Mouse (Mus musculus) midbrain, postnatal 0 days (tissue): Measurements from ENCODE around the gene Il2ra. TPM values are rescaled to one million over a fixed set of nuclear protein-coding genes. Genes with fewer than 3 reads are reported as not detected.
A peak's percentile ranks its signal among the peaks of the same experiment; 100 is the strongest.

Experiments
- ATAC-seq: fragments of 200-750 bp; cut with Nextera tagmentation; 2 replicates; pipeline ENCODE4 v1.8.0; 2017; ENCODE audit warnings: moderate number of reproducible peaks, mild to moderate bottlenecking, moderate TSS enrichment, moderate library complexity; ENCODE audit not compliant: low FRiP score
- DNase-seq: peaks from one replicate; pipeline ENCODE4 v3.0.0-alpha.2; 2015; ENCODE audit warnings: low spot score
- H3K27ac ChIP-seq: fragments of 300-500 bp; sonication (generic); 2 replicates; pipeline ENCODE4 v1.5.1; 2014; ENCODE audit warnings: low read depth, mild to moderate bottlenecking, low read length, mixed read lengths
- H3K27me3 ChIP-seq: fragments of 300-500 bp; sonication (generic); 2 replicates; pipeline ENCODE4 v1.6.1; 2014; ENCODE audit warnings: low read length, control low read depth, mixed read lengths; ENCODE audit not compliant: insufficient read depth
- H3K36me3 ChIP-seq: fragments of 300-500 bp; sonication (generic); 2 replicates; pipeline ENCODE4 v1.6.1; 2014; ENCODE audit warnings: low read length, control low read depth, mixed read lengths; ENCODE audit not compliant: insufficient read depth
- H3K4me1 ChIP-seq: fragments of 300-500 bp; sonication (generic); 2 replicates; pipeline ENCODE4 v1.6.1; 2014; ENCODE audit warnings: mild to moderate bottlenecking, control low read depth, antibody characterized with exemption, low read length, mixed read lengths; ENCODE audit not compliant: insufficient read depth
- H3K4me2 ChIP-seq: fragments of 300-500 bp; sonication (generic); 2 replicates; pipeline ENCODE4 v1.6.1; 2014; ENCODE audit warnings: low read depth, mild to moderate bottlenecking, low read length, mixed read lengths; ENCODE audit not compliant: poor library complexity, severe bottlenecking
- H3K4me3 ChIP-seq: fragments of 300-500 bp; sonication (generic); 2 replicates; pipeline ENCODE4 v1.5.1; 2014; ENCODE audit warnings: low read depth, mild to moderate bottlenecking, low read length, moderate library complexity
- H3K9ac ChIP-seq: fragments of 300-500 bp; sonication (generic); replicated peaks from 2 replicates; pipeline ENCODE4 v1.6.1; 2014; ENCODE audit warnings: mild to moderate bottlenecking, low read length, moderate library complexity, mixed read lengths; ENCODE audit not compliant: poor library complexity, severe bottlenecking
- H3K9me3 ChIP-seq: fragments of 300-500 bp; sonication (generic); 2 replicates; pipeline ENCODE4 v1.6.1; 2016; ENCODE audit warnings: low read length, control low read depth
- CTCF ChIP-seq: IDR thresholded peaks from 2 replicates; pipeline ENCODE4 v1.5.1; 2016; ENCODE audit warnings: antibody characterized with exemption, mild to moderate bottlenecking
- whole genome bisulfite sequencing: fragments of 180-500 bp; shearing (Covaris S2); extraction: QIAGEN DNeasy Blood & Tissue Kit; methylation state at CpG from one replicate; pipeline ENCODE4 v1.1.7; 2014; 5-methylcytosine and 5-hydroxymethylcytosine counted together
- polyA plus RNA-seq: library from polyadenylated mRNA; unstranded; fragments of >200 nt; fragmentation: Nextera tagmentation; extraction: Ambion mirVana; gene quantifications from 2 replicates; pipeline ENCODE4 v1.2.1, GENCODE M21; 2015
- total RNA-seq: library from RNA; depleted of rRNA; stranded (reverse); fragments of >200 nt; gene quantifications from 2 replicates; pipeline ENCODE4 v1.2.3, GENCODE M21; 2014

The Il2ra gene
- total and polyA plus RNA-seq, 2 experiments from 2014 or later = not detected

- WGBS = 61% methylated on average over 6 of the region's 6 CpGs
- no peaks in the 10 kb centered on the region for H3K4me1 ChIP-seq
- no peak for TF ChIP-seq CTCF
- H3K9ac ChIP-seq = no peak overlapping the region
- DNase-seq (no peak), ATAC-seq (no peak)
- H3K9me3 ChIP-seq = no peaks in the 10 kb centered on the region
- H3K27me3 ChIP-seq = no peaks in the 10 kb centered on the region
- H3K36me3 ChIP-seq = no peaks in the 10 kb centered on the region
- no peak overlapping the region for H3K4me3 ChIP-seq
- H3K4me2 ChIP-seq = no peak overlapping the region
- no peak overlapping the region for H3K27ac ChIP-seq
These were observed 10.7 kb downstream of the Il2ra start for GRCm38 (mm10) chr2:11653330-11653729.

- no peak for DNase-seq
- H3K4me3 ChIP-seq = no peak overlapping the region
- no peaks in the 10 kb centered on the region for H3K4me1 ChIP-seq
- WGBS = 89% methylated on average over 5 of the region's 5 CpGs
- H3K4me2 ChIP-seq = no peak overlapping the region
- no peaks in the 10 kb centered on the region for H3K36me3 ChIP-seq
- no peaks in the 10 kb centered on the region for H3K9me3 ChIP-seq
- no peak for ATAC-seq
- no peak overlapping the region for H3K9ac ChIP-seq
- no peaks in the 10 kb centered on the region for H3K27me3 ChIP-seq
- no peak overlapping the region for H3K27ac ChIP-seq
- no peak for TF ChIP-seq CTCF
These were observed 11.2 kb downstream of the Il2ra start for GRCm38 (mm10) chr2:11653780-11654179.

- DNase-seq = no peak
- Histone ChIP-seq H3K36me3 (no peaks in the 10 kb centered on the region), H3K27ac (no peak overlapping the region), H3K4me1 (no peaks in the 10 kb centered on the region), H3K4me3 (no peak overlapping the region), H3K4me2 (no peak overlapping the region), H3K9ac (no peak overlapping the region), H3K27me3 (no peaks in the 10 kb centered on the region), H3K9me3 (no peaks in the 10 kb centered on the region)
- no peak for TF ChIP-seq CTCF
- WGBS = 66% methylated on average over 9 of the region's 9 CpGs
- no peak for ATAC-seq
These were observed 12.7 kb downstream of the Il2ra start for GRCm38 (mm10) chr2:11654990-11655931.

- DNase-seq = no peak
- 92% methylated on average over 2 of the region's 2 CpGs for WGBS
- Histone ChIP-seq H3K9ac (no peak overlapping the region), H3K9me3 (no peaks in the 10 kb centered on the region), H3K4me1 (no peaks in the 10 kb centered on the region), H3K4me3 (no peak overlapping the region), H3K27me3 (no peaks in the 10 kb centered on the region), H3K27ac (no peak overlapping the region), H3K36me3 (no peaks in the 10 kb centered on the region), H3K4me2 (no peak overlapping the region)
- no peak for ATAC-seq
- TF ChIP-seq CTCF = no peak
These were observed 15.0 kb downstream of the Il2ra start for GRCm38 (mm10) chr2:11657581-11657980.

- Histone ChIP-seq H3K9ac (no peak overlapping the region), H3K27me3 (no peaks in the 10 kb centered on the region), H3K36me3 (no peaks in the 10 kb centered on the region), H3K4me2 (no peak overlapping the region), H3K27ac (no peak overlapping the region), H3K4me3 (no peak overlapping the region), H3K9me3 (no peaks in the 10 kb centered on the region), H3K4me1 (no peaks in the 10 kb centered on the region)
- 14% methylated on average over 2 of the region's 2 CpGs for WGBS
- ATAC-seq (peak; percentile 72), DNase-seq (peak; percentile 34)
- no peak for TF ChIP-seq CTCF
These were observed 16.7 kb downstream of the Il2ra start for GRCm38 (mm10) chr2:11659263-11659662.

GRCm38 (mm10) chr2:11662143-11662906 is 19.7 kb downstream of the Il2ra start:
- Histone ChIP-seq H3K4me3 (no peak overlapping the region), H3K4me1 (no peaks in the 10 kb centered on the region), H3K27me3 (no peaks in the 10 kb centered on the region), H3K9ac (no peak overlapping the region), H3K27ac (no peak overlapping the region), H3K4me2 (no peak overlapping the region), H3K36me3 (no peaks in the 10 kb centered on the region), H3K9me3 (no peaks in the 10 kb centered on the region)
- TF ChIP-seq CTCF = no peak
- DNase-seq (no peak), ATAC-seq (no peak)
- WGBS = 83% methylated on average over 6 of the region's 6 CpGs
